42 mouse cellular contexts compared by ENCODE assay signal in genomic region chr19:12373004-12373403, GRCm38 (mm10). TPM values are rescaled to one million over a fixed set of nuclear protein-coding genes. Genes with fewer than 3 reads are reported as not detected.
"Had no signal": no experiment of that assay in that cellular context is flagged by ENCODE, and none has a peak within 500 bp of the region (broad histone marks: within the 10 kb centered on the region; RNA-seq: fewer than 3 reads in every experiment).

No protein-coding gene starts in this region.

- H3K27me3 ChIP-seq: heart, embryonic 13.5 days; heart, embryonic 15.5 days; hindbrain, embryonic 13.5 days; hindbrain, embryonic 15.5 days; kidney, embryonic 15.5 days; limb, embryonic 13.5 days; limb, embryonic 15.5 days; liver, embryonic 12.5 days had no signal

- H3K9me3 ChIP-seq: heart, embryonic 13.5 days; heart, embryonic 15.5 days; hindbrain, embryonic 13.5 days; hindbrain, embryonic 15.5 days; kidney, embryonic 15.5 days; limb, embryonic 13.5 days; limb, embryonic 15.5 days; liver, embryonic 12.5 days had no signal

- H3K4me1 ChIP-seq: heart, embryonic 13.5 days; heart, embryonic 15.5 days; hindbrain, embryonic 13.5 days; hindbrain, embryonic 15.5 days; kidney, embryonic 15.5 days; limb, embryonic 13.5 days; limb, embryonic 15.5 days; liver, embryonic 12.5 days had no signal

- H3K27ac ChIP-seq: heart, adult 2 months; heart, embryonic 13.5 days; heart, embryonic 15.5 days; hindbrain, embryonic 13.5 days; hindbrain, embryonic 15.5 days; hindbrain, postnatal 0 days; kidney, embryonic 15.5 days; kidney, postnatal 0 days; limb, embryonic 13.5 days; limb, embryonic 15.5 days; liver, embryonic 12.5 days; liver, embryonic 14.5 days had no signal

- H3K36me3 ChIP-seq: heart, embryonic 13.5 days; heart, embryonic 15.5 days; hindbrain, embryonic 13.5 days; hindbrain, embryonic 15.5 days; kidney, embryonic 15.5 days; limb, embryonic 13.5 days; limb, embryonic 15.5 days; liver, embryonic 12.5 days had no signal

- DNase-seq: gastrocnemius, postnatal 14 days; gastrocnemius, postnatal 36 days; heart, adult 11 months; heart, adult 2 months; heart, postnatal 14 days; heart, postnatal 36 days; kidney, adult 11 months; kidney, adult 2 months; kidney, adult 9 months; kidney, postnatal 14 days; kidney, postnatal 36 days; left cerebral cortex, postnatal 4 days had no signal

- H3K4me3 ChIP-seq: heart, adult 2 months; heart, embryonic 13.5 days; heart, embryonic 15.5 days; hindbrain, embryonic 13.5 days; hindbrain, embryonic 15.5 days; kidney, embryonic 15.5 days; limb, embryonic 13.5 days; limb, embryonic 15.5 days; liver, embryonic 12.5 days had no signal

- ATAC-seq: hindbrain, postnatal 0 days; intestine, embryonic 16.5 days; liver, embryonic 12.5 days had no signal

- H3K9ac ChIP-seq: heart, embryonic 13.5 days; heart, embryonic 15.5 days; hindbrain, embryonic 13.5 days; hindbrain, embryonic 15.5 days; kidney, embryonic 15.5 days; limb, embryonic 13.5 days; limb, embryonic 15.5 days; liver, embryonic 12.5 days; liver, embryonic 14.5 days had no signal

- H3K4me2 ChIP-seq: heart, embryonic 11.5 days; heart, embryonic 13.5 days; heart, embryonic 15.5 days; hindbrain, embryonic 13.5 days; hindbrain, embryonic 15.5 days; kidney, embryonic 15.5 days; limb, embryonic 13.5 days; limb, embryonic 15.5 days; liver, embryonic 12.5 days had no signal

RNA-seq across cellular contexts. Expression of gene Olfr1440, which starts 14.1 kb away (rescaled TPM):
- total RNA-seq: gastrocnemius, adult 18-20 months; gastrocnemius, adult 8-10 months; gastrocnemius, postnatal 14 days; gastrocnemius, postnatal 36 days; heart, adult 2 months; heart, postnatal 14 days; heart, postnatal 36 days; hematopoietic stem cell, adult 5-6 weeks; hindbrain, postnatal 0 days; layer of hippocampus, adult 18-20 months; layer of hippocampus, postnatal 10 days; layer of hippocampus, postnatal 25 days; left cerebral cortex, adult 8-10 months; left cerebral cortex, postnatal 10 days; left cerebral cortex, postnatal 25 days; left cerebral cortex, postnatal 4 days; liver, adult 2 months had no signal
- polyA plus RNA-seq: gonadal fat pad, adult 2 months; heart, adult 2 months; heart, embryonic 11.5 days; heart, embryonic 13.5 days; heart, embryonic 15.5 days; heart, postnatal 0 days; hindbrain, embryonic 11.5 days; hindbrain, embryonic 13.5 days; hindbrain, embryonic 15.5 days; hindbrain, postnatal 0 days; intestine, embryonic 14.5 days; intestine, embryonic 16.5 days; kidney, adult 2 months; kidney, embryonic 15.5 days; kidney, postnatal 0 days; large intestine, adult 2 months; limb, embryonic 11.5 days; limb, embryonic 13.5 days; limb, embryonic 15.5 days; liver, adult 2 months; liver, embryonic 12.5 days; liver, embryonic 14.5 days; liver, embryonic 16.5 days had no signal

RNA-seq across cellular contexts. Expression of gene Olfr1438-ps1, which starts 37.3 kb away (rescaled TPM):
- total RNA-seq: gastrocnemius, adult 18-20 months; gastrocnemius, adult 8-10 months; gastrocnemius, postnatal 14 days; gastrocnemius, postnatal 36 days; heart, adult 2 months; heart, postnatal 14 days; heart, postnatal 36 days; hematopoietic stem cell, adult 5-6 weeks; hindbrain, postnatal 0 days; layer of hippocampus, adult 18-20 months; layer of hippocampus, postnatal 10 days; layer of hippocampus, postnatal 25 days; left cerebral cortex, adult 8-10 months; left cerebral cortex, postnatal 10 days; left cerebral cortex, postnatal 25 days; left cerebral cortex, postnatal 4 days; liver, adult 2 months had no signal
- polyA plus RNA-seq: gonadal fat pad, adult 2 months; heart, adult 2 months; heart, embryonic 11.5 days; heart, embryonic 13.5 days; heart, embryonic 15.5 days; heart, postnatal 0 days; hindbrain, embryonic 11.5 days; hindbrain, embryonic 13.5 days; hindbrain, embryonic 15.5 days; hindbrain, postnatal 0 days; intestine, embryonic 14.5 days; intestine, embryonic 16.5 days; kidney, adult 2 months; kidney, embryonic 15.5 days; kidney, postnatal 0 days; large intestine, adult 2 months; limb, embryonic 11.5 days; limb, embryonic 13.5 days; limb, embryonic 15.5 days; liver, adult 2 months; liver, embryonic 12.5 days; liver, embryonic 14.5 days; liver, embryonic 16.5 days had no signal

RNA-seq across cellular contexts. Expression of gene Olfr1441, which starts 44.2 kb away (rescaled TPM):
- total RNA-seq: gastrocnemius, adult 18-20 months; gastrocnemius, adult 8-10 months; gastrocnemius, postnatal 14 days; gastrocnemius, postnatal 36 days; heart, adult 2 months; heart, postnatal 14 days; heart, postnatal 36 days; hematopoietic stem cell, adult 5-6 weeks; hindbrain, postnatal 0 days; layer of hippocampus, adult 18-20 months; layer of hippocampus, postnatal 10 days; layer of hippocampus, postnatal 25 days; left cerebral cortex, adult 8-10 months; left cerebral cortex, postnatal 10 days; left cerebral cortex, postnatal 25 days; left cerebral cortex, postnatal 4 days; liver, adult 2 months had no signal
- polyA plus RNA-seq: gonadal fat pad, adult 2 months; heart, adult 2 months; heart, embryonic 11.5 days; heart, embryonic 13.5 days; heart, embryonic 15.5 days; heart, postnatal 0 days; hindbrain, embryonic 11.5 days; hindbrain, embryonic 13.5 days; hindbrain, embryonic 15.5 days; hindbrain, postnatal 0 days; intestine, embryonic 14.5 days; intestine, embryonic 16.5 days; kidney, adult 2 months; kidney, embryonic 15.5 days; kidney, postnatal 0 days; large intestine, adult 2 months; limb, embryonic 11.5 days; limb, embryonic 13.5 days; limb, embryonic 15.5 days; liver, adult 2 months; liver, embryonic 12.5 days; liver, embryonic 14.5 days; liver, embryonic 16.5 days had no signal

RNA-seq across cellular contexts. Expression of gene Olfr1437, which starts 48.1 kb away (rescaled TPM):
- total RNA-seq: gastrocnemius, adult 18-20 months; gastrocnemius, adult 8-10 months; gastrocnemius, postnatal 14 days; gastrocnemius, postnatal 36 days; heart, adult 2 months; heart, postnatal 14 days; heart, postnatal 36 days; hematopoietic stem cell, adult 5-6 weeks; hindbrain, postnatal 0 days; layer of hippocampus, adult 18-20 months; layer of hippocampus, postnatal 10 days; layer of hippocampus, postnatal 25 days; left cerebral cortex, adult 8-10 months; left cerebral cortex, postnatal 10 days; left cerebral cortex, postnatal 25 days; left cerebral cortex, postnatal 4 days; liver, adult 2 months had no signal
- polyA plus RNA-seq: gonadal fat pad, adult 2 months; heart, adult 2 months; heart, embryonic 11.5 days; heart, embryonic 13.5 days; heart, embryonic 15.5 days; heart, postnatal 0 days; hindbrain, embryonic 11.5 days; hindbrain, embryonic 13.5 days; hindbrain, embryonic 15.5 days; hindbrain, postnatal 0 days; intestine, embryonic 14.5 days; intestine, embryonic 16.5 days; kidney, adult 2 months; kidney, embryonic 15.5 days; kidney, postnatal 0 days; large intestine, adult 2 months; limb, embryonic 11.5 days; limb, embryonic 13.5 days; limb, embryonic 15.5 days; liver, adult 2 months; liver, embryonic 12.5 days; liver, embryonic 14.5 days; liver, embryonic 16.5 days had no signal

RNA-seq across cellular contexts. Expression of gene Pfpl, which starts 54.7 kb away (rescaled TPM):
- total RNA-seq: gastrocnemius, adult 18-20 months; gastrocnemius, adult 8-10 months; gastrocnemius, postnatal 14 days; gastrocnemius, postnatal 36 days; heart, adult 2 months; heart, postnatal 14 days; heart, postnatal 36 days; hematopoietic stem cell, adult 5-6 weeks; hindbrain, postnatal 0 days; layer of hippocampus, adult 18-20 months; layer of hippocampus, postnatal 10 days; layer of hippocampus, postnatal 25 days; left cerebral cortex, postnatal 25 days; left cerebral cortex, postnatal 4 days; liver, adult 2 months had no signal
- polyA plus RNA-seq: gonadal fat pad, adult 2 months; heart, adult 2 months; heart, embryonic 11.5 days; heart, embryonic 13.5 days; heart, embryonic 15.5 days; heart, postnatal 0 days; hindbrain, embryonic 11.5 days; hindbrain, embryonic 13.5 days; hindbrain, embryonic 15.5 days; hindbrain, postnatal 0 days; intestine, embryonic 14.5 days; intestine, embryonic 16.5 days; kidney, adult 2 months; kidney, embryonic 15.5 days; kidney, postnatal 0 days; large intestine, adult 2 months; limb, embryonic 11.5 days; limb, embryonic 13.5 days; limb, embryonic 15.5 days; liver, adult 2 months; liver, embryonic 12.5 days; liver, embryonic 14.5 days; liver, embryonic 16.5 days had no signal
